Mouse (Mus musculus): ENCODE results near the gene Medag. TPM values are rescaled to one million over a fixed set of nuclear protein-coding genes. Genes with fewer than 3 reads are reported as not detected.

Gene Medag
- polyA plus RNA-seq, 1 experiment from 2014 or later, result 0.72 TPM

GRCm38 (mm10) chr5:149379131-149379784 is 32.3 kb upstream of the Medag start:
- peaks cover 7% of the 10 kb centered on the region for H3K4me1 ChIP-seq (ENCODE audit: control insufficient read depth, insufficient read depth, low read length)
- H3K9ac ChIP-seq (replicated peaks; ENCODE audit: low read length), result no peak overlapping the region
- H3K9me3 ChIP-seq (replicated peaks; ENCODE audit: control insufficient read depth, low read length), result no peaks in the 10 kb centered on the region
- DNase-seq (ENCODE audit: low spot score) (no peak), ATAC-seq (replicated peaks; ENCODE audit: insufficient number of reproducible peaks, low FRiP score, low TSS enrichment, low read depth) (no peak)
- WGBS, result 85% methylated on average over 16 of the region's 16 CpGs
- no peaks in the 10 kb centered on the region for H3K36me3 ChIP-seq (replicated peaks; ENCODE audit: control insufficient read depth, insufficient read depth, low read depth, low read length)
- no peak overlapping the region for H3K4me2 ChIP-seq (ENCODE audit: low read depth, low read length)
- no peak overlapping the region for H3K4me3 ChIP-seq (ENCODE audit: low read depth, low read length)
- H3K27ac ChIP-seq (replicated peaks; ENCODE audit: low read depth, low read length), result no peak overlapping the region
- H3K27me3 ChIP-seq (ENCODE audit: control insufficient read depth, insufficient read depth, low read length), result no peaks in the 10 kb centered on the region

- no peak overlapping the region for H3K27ac ChIP-seq (replicated peaks; ENCODE audit: low read depth, low read length)
- no peak overlapping the region for H3K9ac ChIP-seq (replicated peaks; ENCODE audit: low read length)
- H3K4me3 ChIP-seq (ENCODE audit: low read depth, low read length), result no peak overlapping the region
- ATAC-seq (replicated peaks; ENCODE audit: insufficient number of reproducible peaks, low FRiP score, low TSS enrichment, low read depth), result no peak
- no peak overlapping the region for H3K4me2 ChIP-seq (ENCODE audit: low read depth, low read length)
- no peaks in the 10 kb centered on the region for H3K36me3 ChIP-seq (replicated peaks; ENCODE audit: control insufficient read depth, insufficient read depth, low read depth, low read length)
- H3K9me3 ChIP-seq (replicated peaks; ENCODE audit: control insufficient read depth, low read length), result no peaks in the 10 kb centered on the region
- H3K4me1 ChIP-seq (ENCODE audit: control insufficient read depth, insufficient read depth, low read length), result peaks cover 7% of the 10 kb centered on the region
- no peak for DNase-seq (ENCODE audit: low spot score)
- 88% methylated on average over 8 of the region's 8 CpGs for WGBS
- H3K27me3 ChIP-seq (ENCODE audit: control insufficient read depth, insufficient read depth, low read length), result no peaks in the 10 kb centered on the region
These were observed 31.7 kb upstream of the Medag start for GRCm38 (mm10) chr5:149379861-149380260.

- H3K4me1 ChIP-seq (ENCODE audit: control insufficient read depth, insufficient read depth, low read length), result peaks cover 7% of the 10 kb centered on the region
- no peaks in the 10 kb centered on the region for H3K36me3 ChIP-seq (replicated peaks; ENCODE audit: control insufficient read depth, insufficient read depth, low read depth, low read length)
These were observed 31.1 kb upstream of the Medag start for GRCm38 (mm10) chr5:149380388-149380916.

GRCm38 (mm10) chr5:149381948-149382347 is 29.6 kb upstream of the Medag start:
- Histone ChIP-seq H3K9me3 (replicated peaks; ENCODE audit: control insufficient read depth, low read length) (no peaks in the 10 kb centered on the region), H3K27me3 (ENCODE audit: control insufficient read depth, insufficient read depth, low read length) (no peaks in the 10 kb centered on the region), H3K4me3 (ENCODE audit: low read depth, low read length) (no peak overlapping the region), H3K4me1 (ENCODE audit: control insufficient read depth, insufficient read depth, low read length) (peaks cover 6% of the 10 kb centered on the region), H3K4me2 (ENCODE audit: low read depth, low read length) (no peak overlapping the region), H3K27ac (replicated peaks; ENCODE audit: low read depth, low read length) (no peak overlapping the region), H3K36me3 (replicated peaks; ENCODE audit: control insufficient read depth, insufficient read depth, low read depth, low read length) (no peaks in the 10 kb centered on the region), H3K9ac (replicated peaks; ENCODE audit: low read length) (no peak overlapping the region)
- ATAC-seq (replicated peaks; ENCODE audit: insufficient number of reproducible peaks, low FRiP score, low TSS enrichment, low read depth) (no peak), DNase-seq (ENCODE audit: low spot score) (no peak)
- 87% methylated on average over 4 of the region's 4 CpGs for WGBS

More at GRCm38 (mm10) chr5:149380388-149380916, 31.1 kb upstream of the Medag start:
- WGBS, result 31% methylated on average over 8 of the region's 8 CpGs
- no peak overlapping the region for H3K9ac ChIP-seq (replicated peaks; ENCODE audit: low read length)
- H3K4me3 ChIP-seq (ENCODE audit: low read depth, low read length), result no peak overlapping the region
- no peak overlapping the region for H3K27ac ChIP-seq (replicated peaks; ENCODE audit: low read depth, low read length)
- H3K9me3 ChIP-seq (replicated peaks; ENCODE audit: control insufficient read depth, low read length), result no peaks in the 10 kb centered on the region
- ATAC-seq (replicated peaks; ENCODE audit: insufficient number of reproducible peaks, low FRiP score, low TSS enrichment, low read depth), result peak; percentile 45; the same call in 1 of the 2 replicates
- no peak overlapping the region for H3K4me2 ChIP-seq (ENCODE audit: low read depth, low read length)
- peak; percentile 58 for DNase-seq (ENCODE audit: low spot score)
- H3K27me3 ChIP-seq (ENCODE audit: control insufficient read depth, insufficient read depth, low read length), result no peaks in the 10 kb centered on the region

- Histone ChIP-seq H3K27me3 (ENCODE audit: control insufficient read depth, insufficient read depth, low read length) (no peaks in the 10 kb centered on the region), H3K4me2 (ENCODE audit: low read depth, low read length) (no peak overlapping the region), H3K9me3 (replicated peaks; ENCODE audit: control insufficient read depth, low read length) (no peaks in the 10 kb centered on the region), H3K27ac (replicated peaks; ENCODE audit: low read depth, low read length) (no peak overlapping the region), H3K4me1 (ENCODE audit: control insufficient read depth, insufficient read depth, low read length) (peaks cover 2% of the 10 kb centered on the region), H3K36me3 (replicated peaks; ENCODE audit: control insufficient read depth, insufficient read depth, low read depth, low read length) (no peaks in the 10 kb centered on the region), H3K4me3 (ENCODE audit: low read depth, low read length) (no peak overlapping the region), H3K9ac (replicated peaks; ENCODE audit: low read length) (no peak overlapping the region)
- ATAC-seq (replicated peaks; ENCODE audit: insufficient number of reproducible peaks, low FRiP score, low TSS enrichment, low read depth), result no peak
- 45% methylated on average over 5 of the region's 5 CpGs for WGBS
- DNase-seq (ENCODE audit: low spot score), result no peak
These were observed 28.9 kb upstream of the Medag start for GRCm38 (mm10) chr5:149382601-149383000.

- no peak for DNase-seq (ENCODE audit: low spot score)
- no peak for ATAC-seq (replicated peaks; ENCODE audit: insufficient number of reproducible peaks, low FRiP score, low TSS enrichment, low read depth)
- H3K36me3 ChIP-seq (replicated peaks; ENCODE audit: control insufficient read depth, insufficient read depth, low read depth, low read length), result no peaks in the 10 kb centered on the region
- H3K4me1 ChIP-seq (ENCODE audit: control insufficient read depth, insufficient read depth, low read length), result no peaks in the 10 kb centered on the region; the same call in 1 of the 2 replicates
- no peak overlapping the region for H3K27ac ChIP-seq (replicated peaks; ENCODE audit: low read depth, low read length)
- no peaks in the 10 kb centered on the region for H3K9me3 ChIP-seq (replicated peaks; ENCODE audit: control insufficient read depth, low read length)
- no peak overlapping the region for H3K4me2 ChIP-seq (ENCODE audit: low read depth, low read length)
- no peak overlapping the region for H3K4me3 ChIP-seq (ENCODE audit: low read depth, low read length)
- WGBS, result 91% methylated on average over 7 of the region's 7 CpGs
- H3K9ac ChIP-seq (replicated peaks; ENCODE audit: low read length), result no peak overlapping the region
- H3K27me3 ChIP-seq (ENCODE audit: control insufficient read depth, insufficient read depth, low read length), result no peaks in the 10 kb centered on the region
These were observed 26.2 kb upstream of the Medag start for GRCm38 (mm10) chr5:149385228-149385961.

- Histone ChIP-seq H3K27ac (replicated peaks; ENCODE audit: low read depth, low read length) (no peak overlapping the region), H3K4me3 (ENCODE audit: low read depth, low read length) (no peak overlapping the region), H3K9me3 (replicated peaks; ENCODE audit: control insufficient read depth, low read length) (no peaks in the 10 kb centered on the region), H3K36me3 (replicated peaks; ENCODE audit: control insufficient read depth, insufficient read depth, low read depth, low read length) (no peaks in the 10 kb centered on the region), H3K4me2 (ENCODE audit: low read depth, low read length) (no peak overlapping the region), H3K9ac (replicated peaks; ENCODE audit: low read length) (no peak overlapping the region), H3K4me1 (ENCODE audit: control insufficient read depth, insufficient read depth, low read length) (no peaks in the 10 kb centered on the region; the same call in 1 of the 2 replicates), H3K27me3 (ENCODE audit: control insufficient read depth, insufficient read depth, low read length) (no peaks in the 10 kb centered on the region)
- ATAC-seq (replicated peaks; ENCODE audit: insufficient number of reproducible peaks, low FRiP score, low TSS enrichment, low read depth), result no peak
- no peak for DNase-seq (ENCODE audit: low spot score)
- 86% methylated on average over 5 of the region's 5 CpGs for WGBS
These were observed 25.2 kb upstream of the Medag start for GRCm38 (mm10) chr5:149386294-149386850.

- no peaks in the 10 kb centered on the region for H3K27me3 ChIP-seq (ENCODE audit: control insufficient read depth, insufficient read depth, low read length)
- no peak overlapping the region for H3K9ac ChIP-seq (replicated peaks; ENCODE audit: low read length)
- H3K4me2 ChIP-seq (ENCODE audit: low read depth, low read length), result no peak overlapping the region
- H3K4me3 ChIP-seq (ENCODE audit: low read depth, low read length), result no peak overlapping the region
- no peak for ATAC-seq (replicated peaks; ENCODE audit: insufficient number of reproducible peaks, low FRiP score, low TSS enrichment, low read depth)
- 92% methylated on average over 5 of the region's 5 CpGs for WGBS
- no peaks in the 10 kb centered on the region for H3K9me3 ChIP-seq (replicated peaks; ENCODE audit: control insufficient read depth, low read length)
- H3K36me3 ChIP-seq (replicated peaks; ENCODE audit: control insufficient read depth, insufficient read depth, low read depth, low read length), result no peaks in the 10 kb centered on the region
- DNase-seq (ENCODE audit: low spot score), result no peak
- H3K27ac ChIP-seq (replicated peaks; ENCODE audit: low read depth, low read length), result no peak overlapping the region
- H3K4me1 ChIP-seq (ENCODE audit: control insufficient read depth, insufficient read depth, low read length), result no peaks in the 10 kb centered on the region; the same call in 1 of the 2 replicates
These were observed 22.6 kb upstream of the Medag start for GRCm38 (mm10) chr5:149388947-149389346.

Data from embryonic facial prominence, embryonic 11.5 days (tissue).